Mouse (Mus musculus): ENCODE data around the gene Bmp2k. TPM values are rescaled to one million over a fixed set of nuclear protein-coding genes. Genes with fewer than 3 reads are reported as not detected.

The Bmp2k gene
- total and polyA plus RNA-seq, 3 experiments = 7.9 to 9.1 (median 8.9) TPM

GRCm38 (mm10) chr5:97060864-97061263 is 63.4 kb downstream of the Bmp2k start:
- H3K9ac ChIP-seq (ENCODE audit: insufficient read depth, low read depth) = no peak overlapping the region
- dilution Hi-C loops (cut with MboI; ENCODE audit: extremely low pct_ligation_motif_present, extremely low pct_unique_long_range_greater_than_20kb, low sequenced_read_pairs) (no loop called here), in situ Hi-C loops (cut with MboI; ENCODE audit: low pct_ligation_motif_present, low pct_unique_long_range_greater_than_20kb, low sequenced_read_pairs) (no loop called here)
- H3K4me1 ChIP-seq (ENCODE audit: control insufficient read depth in 1 of 2, insufficient read depth in 2 of 2) = no peaks in the 10 kb centered on the region
- H3K27ac ChIP-seq (ENCODE audit: insufficient read depth, low read depth) = no peak overlapping the region
- no peak overlapping the region for H3K4me2 ChIP-seq (ENCODE audit: insufficient read depth, low read depth, poor library complexity, severe bottlenecking)
- no peak overlapping the region for H3K4me3 ChIP-seq (replicated peaks in 1 of 3; ENCODE audit: low read depth in 2 of 3, low read length in 2 of 3, poor library complexity in 1 of 3)
- H3K9me3 ChIP-seq (replicated peaks; ENCODE audit: low read length) = no peaks in the 10 kb centered on the region
- no peak for TF ChIP-seq ZMIZ1 (IDR thresholded peaks at IDR 0.05; ENCODE audit: low read depth, low read length)
- no peak for TF ChIP-seq GABPA (IDR thresholded peaks at IDR 0.05; ENCODE audit: insufficient replicate concordance, low read depth, low read length)
- no peak for TF ChIP-seq RCOR1 (conservative IDR thresholded peaks at IDR 0.05; ENCODE audit: low read depth, low read length)
- TF ChIP-seq NRF1 (IDR thresholded peaks at IDR 0.05; ENCODE audit: low read depth, low read length) = no peak
- TF ChIP-seq ZC3H11A (IDR thresholded peaks at IDR 0.05; ENCODE audit: low read depth, low read length) = no peak
- no peak for TF ChIP-seq HCFC1 (IDR thresholded peaks at IDR 0.05; ENCODE audit: low read depth, low read length)
- TF ChIP-seq POLR2AphosphoS2 (IDR thresholded peaks at IDR 0.05; ENCODE audit: low read depth, low read length) = no peak
- no peak for TF ChIP-seq ZNF384 (IDR thresholded peaks at IDR 0.05; ENCODE audit: low read depth, low read length)
- TF ChIP-seq EP300 (IDR thresholded peaks at IDR 0.05; ENCODE audit: low read length) = no peak
- TF ChIP-seq SIN3A (IDR thresholded peaks at IDR 0.05; ENCODE audit: low read length) = no peak
- TF ChIP-seq RAD21 (IDR thresholded peaks at IDR 0.05; ENCODE audit: low read depth, low read length) = no peak
- TF ChIP-seq E2F4 (IDR thresholded peaks at IDR 0.05; ENCODE audit: insufficient replicate concordance, low read depth, low read length) = no peak
- TF ChIP-seq SMC3 (IDR thresholded peaks at IDR 0.05; ENCODE audit: low read depth, low read length) = no peak
- no peak for TF ChIP-seq POLR2A (IDR thresholded peaks at IDR 0.05; ENCODE audit: low read depth, low read length)
- no peak for TF ChIP-seq USF2 (conservative IDR thresholded peaks at IDR 0.05; ENCODE audit: low read depth, low read length)
- no peak for TF ChIP-seq ETS1 (conservative IDR thresholded peaks at IDR 0.05; ENCODE audit: low read depth, low read length)
- no peak for TF ChIP-seq IRF4 (IDR thresholded peaks at IDR 0.05; ENCODE audit: low read depth, low read length)
- H3K79me2 ChIP-seq (replicated peaks; ENCODE audit: control insufficient read depth, extremely low read depth, insufficient read depth, poor library complexity, severe bottlenecking) = no peaks in the 10 kb centered on the region
- no peak for DNase-seq (ENCODE audit: extremely low read depth)
- no peaks in the 10 kb centered on the region for H3K27me3 ChIP-seq (replicated peaks)
- H3K36me3 ChIP-seq (replicated peaks in 1 of 2; ENCODE audit: control insufficient read depth in 1 of 2, insufficient read depth in 1 of 2, low read length in 1 of 2) = peaks cover 58 to 76% of the 10 kb centered on the region in 2 experiments

DNA sequence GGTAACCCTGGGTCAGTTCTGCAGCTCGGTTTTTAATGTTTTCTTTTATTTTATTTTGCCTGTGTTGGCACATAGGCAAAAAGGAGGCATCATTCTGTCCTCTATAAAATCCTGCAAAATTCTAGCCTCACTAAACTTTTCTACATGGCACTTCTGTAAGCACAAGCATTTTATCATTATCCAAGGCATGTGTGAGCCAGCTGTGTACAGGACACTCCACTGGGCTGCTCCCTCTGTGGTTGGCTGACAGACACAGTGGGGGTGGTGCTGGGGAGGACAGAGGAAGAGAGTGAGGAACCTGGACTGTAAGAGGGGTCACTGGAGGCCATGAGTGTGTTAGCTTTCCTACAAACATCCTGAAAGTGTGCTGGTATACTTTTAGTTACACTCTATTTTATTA is 64.6 kb downstream of the Bmp2k start:
- Histone ChIP-seq H3K4me1 (ENCODE audit: control insufficient read depth in 1 of 2, insufficient read depth in 2 of 2) (no peaks in the 10 kb centered on the region), H3K4me3 (replicated peaks in 1 of 3; ENCODE audit: low read depth in 2 of 3, low read length in 2 of 3, poor library complexity in 1 of 3) (no peak overlapping the region), H3K9ac (ENCODE audit: insufficient read depth, low read depth) (no peak overlapping the region), H3K9me3 (replicated peaks; ENCODE audit: low read length) (no peaks in the 10 kb centered on the region), H3K36me3 (replicated peaks in 1 of 2; ENCODE audit: control insufficient read depth in 1 of 2, insufficient read depth in 1 of 2, low read length in 1 of 2) (peaks cover 61 to 79% of the 10 kb centered on the region in 2 experiments), H3K4me2 (ENCODE audit: insufficient read depth, low read depth, poor library complexity, severe bottlenecking) (no peak overlapping the region), H3K27me3 (replicated peaks) (no peaks in the 10 kb centered on the region), H3K27ac (ENCODE audit: insufficient read depth, low read depth) (no peak overlapping the region), H3K79me2 (replicated peaks; ENCODE audit: control insufficient read depth, extremely low read depth, insufficient read depth, poor library complexity, severe bottlenecking) (no peaks in the 10 kb centered on the region)
- DNase-seq (ENCODE audit: extremely low read depth) = no peak
- in situ Hi-C loops (cut with MboI; ENCODE audit: low pct_ligation_motif_present, low pct_unique_long_range_greater_than_20kb, low sequenced_read_pairs) = no loop called here
- no peak for TF ChIP-seq USF2 (conservative IDR thresholded peaks at IDR 0.05; ENCODE audit: low read depth, low read length)
- TF ChIP-seq TCF12 (IDR thresholded peaks at IDR 0.05; ENCODE audit: low read depth, low read length) = no peak
- TF ChIP-seq ZNF384 (IDR thresholded peaks at IDR 0.05; ENCODE audit: low read depth, low read length) = no peak
- TF ChIP-seq POLR2A (IDR thresholded peaks at IDR 0.05; ENCODE audit: low read depth, low read length) = no peak
- TF ChIP-seq ZKSCAN1 (IDR thresholded peaks at IDR 0.05; ENCODE audit: borderline replicate concordance, low read depth, low read length) = no peak
- dilution Hi-C loops (cut with MboI; ENCODE audit: extremely low pct_ligation_motif_present, extremely low pct_unique_long_range_greater_than_20kb, low sequenced_read_pairs) = no loop called here

Data from CH12.LX (cell line).